10 mouse cellular contexts compared by ENCODE assay signal in the genomic region with DNA sequence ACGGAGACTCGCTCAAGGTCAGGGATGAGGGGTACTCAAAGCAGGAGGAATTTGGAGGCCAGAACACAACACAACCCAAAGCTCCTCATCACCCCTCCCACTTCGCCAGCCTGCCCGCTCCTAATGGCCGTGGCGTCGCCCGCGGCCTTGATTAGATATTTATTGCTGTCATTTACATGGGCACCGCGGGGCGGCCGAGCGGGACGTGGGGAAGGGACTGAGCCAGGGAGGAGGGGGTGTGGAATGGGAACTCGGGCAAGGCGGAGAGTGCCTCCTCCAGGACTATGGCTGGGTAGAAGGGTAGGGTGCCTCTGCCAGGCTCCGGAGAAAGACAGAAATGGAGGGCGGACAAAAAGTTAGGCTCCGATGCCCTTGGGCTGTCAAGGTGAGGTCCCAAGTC. TPM values are rescaled to one million over a fixed set of nuclear protein-coding genes. Genes with fewer than 3 reads are reported as not detected.
A peak's percentile ranks its signal among the peaks of the same experiment; 100 is the strongest.
DNase-seq lines count a peak whose midpoint lies in the region; ATAC-seq lines count a peak whose summit lies in the region.
"Had no signal": no experiment of that assay in that cellular context is flagged by ENCODE, and none has a peak within 500 bp of the region (broad histone marks: within the 10 kb centered on the region; RNA-seq: fewer than 3 reads in every experiment).

No protein-coding gene starts in this region.

- no peaks in the 10 kb centered on the region for H3K9me3 ChIP-seq in kidney, embryonic 16.5 days (ENCODE audit: low read length)
- no peaks in the 10 kb centered on the region for H3K9me3 ChIP-seq in hindbrain, embryonic 11.5 days (ENCODE audit: control insufficient read depth, low read length)
- no peaks in the 10 kb centered on the region for H3K9me3 ChIP-seq in midbrain, embryonic 15.5 days

- no peak overlapping the region for H3K27ac ChIP-seq in kidney, embryonic 16.5 days (ENCODE audit: low read length)
- H3K27ac ChIP-seq in hindbrain, embryonic 11.5 days (ENCODE audit: low read depth, low read length): no peak overlapping the region
- no peak overlapping the region for H3K27ac ChIP-seq in midbrain, embryonic 15.5 days
- H3K27ac ChIP-seq: liver, embryonic 14.5 days had no signal

- H3K4me3 ChIP-seq in kidney, embryonic 16.5 days (ENCODE audit: low read length): peak overlapping the region; percentile 4; the same call in 1 of the 2 replicates
- peak overlapping the region; percentile 13 for H3K4me3 ChIP-seq in hindbrain, embryonic 11.5 days (ENCODE audit: low read depth, low read length)
- peak overlapping the region; percentile 24 for H3K4me3 ChIP-seq in midbrain, embryonic 15.5 days

- peaks cover 19% of the 10 kb centered on the region for H3K4me1 ChIP-seq in kidney, embryonic 16.5 days (ENCODE audit: insufficient read depth, low read length)
- H3K4me1 ChIP-seq in hindbrain, embryonic 11.5 days (replicated peaks; ENCODE audit: control insufficient read depth, insufficient read depth, low read length): peaks cover 21% of the 10 kb centered on the region
- H3K4me1 ChIP-seq in midbrain, embryonic 15.5 days: peaks cover 33% of the 10 kb centered on the region

- H3K9ac ChIP-seq in kidney, embryonic 16.5 days (replicated peaks; ENCODE audit: low read length): no peak overlapping the region
- H3K9ac ChIP-seq in hindbrain, embryonic 11.5 days (ENCODE audit: low read depth, low read length): no peak overlapping the region
- H3K9ac ChIP-seq in midbrain, embryonic 15.5 days: 0 out of 2 replicates have a peak overlapping the region, but pooled peaks have one; percentile 8
- H3K9ac ChIP-seq: liver, embryonic 14.5 days had no signal

- DNase-seq in cerebellum, postnatal 25 days: peak; percentile 10 to 12
- no peak for DNase-seq in cerebellum, postnatal 4 days (ENCODE audit: low spot score in 2 of 2)
- no peak for DNase-seq in kidney, postnatal 25 days
- no peak for DNase-seq in hindbrain, embryonic 11.5 days (ENCODE audit: low spot score)
- no peak for DNase-seq in urinary bladder, postnatal 25 days (ENCODE audit: low spot score)
- DNase-seq in spleen, postnatal 14 days (ENCODE audit: low spot score in 2 of 2): no peak
- DNase-seq: cerebellum, adult 11-12 months had no signal

- no peak for ATAC-seq in kidney, embryonic 16.5 days (ENCODE audit: low FRiP score, low TSS enrichment)
- ATAC-seq in hindbrain, embryonic 11.5 days (ENCODE audit: low FRiP score): peak; percentile 51; the same call in 1 of the 2 replicates
- no peak for ATAC-seq in midbrain, embryonic 15.5 days (replicated peaks)

- H3K36me3 ChIP-seq in kidney, embryonic 16.5 days (ENCODE audit: insufficient read depth, low read length): no peaks in the 10 kb centered on the region
- no peaks in the 10 kb centered on the region for H3K36me3 ChIP-seq in hindbrain, embryonic 11.5 days (ENCODE audit: control insufficient read depth, insufficient read depth, low read length)
- no peaks in the 10 kb centered on the region for H3K36me3 ChIP-seq in midbrain, embryonic 15.5 days (replicated peaks)

- no peak overlapping the region for H3K4me2 ChIP-seq in kidney, embryonic 16.5 days (replicated peaks; ENCODE audit: low read depth, low read length)
- 0 out of 2 replicates have a peak overlapping the region, but pooled peaks have one; percentile 2 for H3K4me2 ChIP-seq in hindbrain, embryonic 11.5 days (replicated peaks; ENCODE audit: low read depth, low read length)
- H3K4me2 ChIP-seq in midbrain, embryonic 15.5 days: peak overlapping the region; percentile 39

- peaks cover 100% of the 10 kb centered on the region for H3K27me3 ChIP-seq in kidney, embryonic 16.5 days (ENCODE audit: insufficient read depth, low read length)
- peaks cover 95% of the 10 kb centered on the region for H3K27me3 ChIP-seq in hindbrain, embryonic 11.5 days (ENCODE audit: control insufficient read depth, insufficient read depth, low read length)
- peaks cover 82% of the 10 kb centered on the region for H3K27me3 ChIP-seq in midbrain, embryonic 15.5 days (replicated peaks)

- 2% methylated on average over 20 of the region's 20 CpGs for WGBS in kidney, embryonic 16.5 days
- under 1% methylated on average over 20 of the region's 20 CpGs for WGBS in hindbrain, embryonic 11.5 days
- 1% methylated on average over 20 of the region's 20 CpGs for WGBS in midbrain, embryonic 15.5 days

RNA-seq across cellular contexts. Expression of gene Dmbx1, which starts 3.1 kb away (rescaled TPM):
- polyA plus RNA-seq in kidney, embryonic 16.5 days (2015; fragmentation: Nextera tagmentation; extraction: Ambion mirVana): not detected in 2 replicates
- 2.4 and 2.5 TPM in 2 replicates for polyA plus RNA-seq in hindbrain, embryonic 11.5 days (2014; fragmentation: Nextera tagmentation; extraction: Ambion mirVana)
- 10.9 and 12.7 TPM in 2 replicates for polyA plus RNA-seq in midbrain, embryonic 15.5 days (2015; fragmentation: Nextera tagmentation; extraction: Ambion mirVana)
- polyA plus RNA-seq: liver, embryonic 14.5 days had no signal

RNA-seq across cellular contexts. Expression of gene 6430628N08Rik, which starts 46.2 kb away (rescaled TPM):
- 0.10 TPM in 1 of 2 replicates, not detected in the other for polyA plus RNA-seq in kidney, embryonic 16.5 days (2015; fragmentation: Nextera tagmentation; extraction: Ambion mirVana)
- polyA plus RNA-seq in hindbrain, embryonic 11.5 days (2014; fragmentation: Nextera tagmentation; extraction: Ambion mirVana): not detected in 2 replicates
- polyA plus RNA-seq in midbrain, embryonic 15.5 days (2015; fragmentation: Nextera tagmentation; extraction: Ambion mirVana): 0.27 and 0.28 TPM in 2 replicates
- polyA plus RNA-seq: liver, embryonic 14.5 days had no signal

RNA-seq across cellular contexts. Expression of gene Kncn, which starts 52.4 kb away (rescaled TPM):
- 0.07 TPM in 1 of 2 replicates, not detected in the other for polyA plus RNA-seq in kidney, embryonic 16.5 days (2015; fragmentation: Nextera tagmentation; extraction: Ambion mirVana)
- not detected in 2 replicates for polyA plus RNA-seq in hindbrain, embryonic 11.5 days (2014; fragmentation: Nextera tagmentation; extraction: Ambion mirVana)
- 0.17 TPM in 1 of 2 replicates, not detected in the other for polyA plus RNA-seq in midbrain, embryonic 15.5 days (2015; fragmentation: Nextera tagmentation; extraction: Ambion mirVana)

Comparison
In these comparisons a context has a peak if more than half of its experiments do, and no peak if none do; other contexts are left out.
1. DNase-seq: peak in cerebellum, postnatal 25 days (2 of 2); none in cerebellum, postnatal 4 days (0 of 2), kidney, postnatal 25 days (0 of 2), hindbrain, embryonic 11.5 days (single experiment), urinary bladder, postnatal 25 days (single experiment) and spleen, postnatal 14 days (0 of 2).
2. Peak in every context shown above with its lines, with median percentiles within 50 percentile points of each other: H3K4me3 ChIP-seq.